Mouse (Mus musculus) neural tube, embryonic 12.5 days (tissue): ENCODE results near the gene Slc28a1. TPM values are rescaled to one million over a fixed set of nuclear protein-coding genes. Genes with fewer than 3 reads are reported as not detected.

ENCODE experiments used
- polyA plus RNA-seq: library from polyadenylated mRNA; unstranded; fragments of >200 nt; fragmentation: Nextera tagmentation; extraction: Ambion mirVana; gene quantifications from 2 replicates; pipeline ENCODE4 v1.2.1, GENCODE M21; 2016

The Slc28a1 gene
- polyA plus RNA-seq, 1 experiment from 2014 or later: not detected

Other genes with a start within 250 kb of the Slc28a1 start
- 39.6 and 42.0 TPM in 2 replicates for gene Wdr73, start 213.5 kb upstream of the Slc28a1 start, polyA plus RNA-seq
- gene Nmb, start 209.7 kb upstream of the Slc28a1 start, polyA plus RNA-seq: 6.5 and 7.4 TPM in 2 replicates
- 170 and 176 TPM in 2 replicates for gene Sec11a, start 167.0 kb upstream of the Slc28a1 start, polyA plus RNA-seq
- 9.7 and 14.2 TPM in 2 replicates for gene Zfp592, start 121.1 kb upstream of the Slc28a1 start, polyA plus RNA-seq
- gene Alpk3, start 57.2 kb upstream of the Slc28a1 start, polyA plus RNA-seq: 0.25 and 0.52 TPM in 2 replicates
- gene Pde8a, start 98.8 kb downstream of the Slc28a1 start, polyA plus RNA-seq: 3.7 TPM in 2 replicates
- 837 and 850 TPM in 2 replicates for gene Rps17, start 230.5 kb downstream of the Slc28a1 start, polyA plus RNA-seq